Mouse (Mus musculus): Measurements from ENCODE around the gene Cyth1. TPM values are rescaled to one million over a fixed set of nuclear protein-coding genes. Genes with fewer than 3 reads are reported as not detected.

Gene Cyth1
- polyA plus RNA-seq, 1 experiment: 4.5 TPM

DNA sequence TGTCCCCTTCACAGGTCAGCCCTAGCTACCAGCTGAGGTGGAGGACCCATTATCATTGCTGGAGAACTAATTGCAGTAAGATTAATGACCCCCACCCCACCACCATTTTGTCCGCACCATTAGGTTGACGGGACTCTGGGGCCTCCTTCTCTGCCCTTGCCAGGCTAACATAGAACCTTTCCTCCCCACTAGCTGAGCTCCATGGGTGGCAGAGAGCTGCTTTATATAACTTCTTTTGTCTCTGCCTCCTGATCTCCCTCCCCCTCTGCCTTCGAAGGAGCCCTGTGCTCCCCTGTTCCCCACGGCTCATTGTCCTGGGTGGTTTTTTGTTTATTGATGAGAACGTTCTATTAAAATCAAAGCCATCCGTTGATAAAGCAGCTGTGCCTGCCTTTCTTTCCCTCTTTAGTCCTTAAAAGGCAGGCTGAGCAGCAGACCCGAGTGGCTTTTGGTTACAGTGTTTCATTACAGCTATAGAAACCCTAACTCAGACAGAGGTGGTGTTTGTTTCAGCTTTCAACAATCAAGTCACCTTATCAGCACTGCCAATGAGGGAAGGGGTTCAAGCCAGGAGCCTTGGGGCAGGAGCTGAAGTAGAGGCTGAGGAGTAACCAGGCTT, 105.7 kb downstream of the Cyth1 start:
- no peak for TF ChIP-seq GATA1 (IDR thresholded peaks at IDR 0.05; ENCODE audit: low read length)

DNA sequence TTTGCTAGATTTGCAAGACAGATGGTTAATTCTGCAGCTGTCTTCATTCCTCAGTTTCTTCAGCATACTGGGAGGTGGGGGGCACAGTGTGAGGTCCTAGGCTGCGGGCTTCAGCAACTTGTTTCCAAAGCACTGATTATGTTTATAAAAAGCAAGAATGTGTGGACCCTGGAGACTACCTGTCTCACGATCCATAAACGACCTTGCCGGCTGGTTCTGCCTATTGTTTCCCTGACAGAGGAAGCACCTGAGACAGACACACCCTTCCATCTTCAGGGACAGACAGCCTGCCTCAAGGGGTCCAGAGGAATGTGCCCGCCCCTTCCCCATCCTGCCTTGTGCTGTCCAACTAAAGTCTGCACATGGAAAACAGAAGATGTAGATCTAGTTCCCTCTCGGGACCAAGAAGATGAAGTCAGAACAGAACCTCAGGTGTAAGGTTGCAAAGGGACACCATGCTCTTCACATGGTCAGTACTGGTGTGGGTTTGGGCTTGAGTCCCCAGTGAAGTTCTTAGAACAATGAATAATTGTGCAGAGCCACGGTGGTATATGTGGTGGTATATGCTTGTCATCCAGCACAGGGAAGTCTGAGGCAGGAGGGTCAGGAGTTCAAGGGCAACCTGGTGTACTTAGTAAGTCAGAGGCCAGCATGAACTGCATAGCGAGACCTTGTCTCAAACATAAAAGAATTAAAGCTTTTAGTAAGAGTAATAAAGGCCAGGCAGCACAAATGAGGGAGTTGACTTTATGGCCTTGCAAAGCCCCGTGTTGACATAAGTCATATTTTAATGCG, 107.4 kb downstream of the Cyth1 start:
- TF ChIP-seq GATA1 (IDR thresholded peaks at IDR 0.05; ENCODE audit: low read length): no peak

DNA sequence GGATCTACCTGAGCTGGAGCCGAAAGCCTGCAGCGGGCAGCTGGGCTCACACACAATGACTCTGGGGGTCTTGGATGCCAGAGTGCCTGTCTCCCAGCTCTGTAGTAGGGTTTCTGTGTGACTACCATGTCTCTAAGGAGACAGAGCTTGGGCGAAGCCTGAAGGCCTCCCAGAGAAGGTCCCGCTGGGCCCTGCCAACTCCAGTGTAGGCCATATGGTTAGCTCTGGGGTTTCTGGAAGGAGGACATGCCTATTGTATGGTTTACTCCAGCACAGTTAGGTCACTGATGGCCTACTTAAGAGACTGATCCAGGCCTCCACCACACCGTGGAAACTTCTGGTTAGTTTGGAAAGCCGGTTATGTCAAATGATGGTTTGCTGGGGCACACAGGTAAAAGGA, 110.0 kb downstream of the Cyth1 start:
- no peak for TF ChIP-seq GATA1 (IDR thresholded peaks at IDR 0.05; ENCODE audit: low read length)

DNA sequence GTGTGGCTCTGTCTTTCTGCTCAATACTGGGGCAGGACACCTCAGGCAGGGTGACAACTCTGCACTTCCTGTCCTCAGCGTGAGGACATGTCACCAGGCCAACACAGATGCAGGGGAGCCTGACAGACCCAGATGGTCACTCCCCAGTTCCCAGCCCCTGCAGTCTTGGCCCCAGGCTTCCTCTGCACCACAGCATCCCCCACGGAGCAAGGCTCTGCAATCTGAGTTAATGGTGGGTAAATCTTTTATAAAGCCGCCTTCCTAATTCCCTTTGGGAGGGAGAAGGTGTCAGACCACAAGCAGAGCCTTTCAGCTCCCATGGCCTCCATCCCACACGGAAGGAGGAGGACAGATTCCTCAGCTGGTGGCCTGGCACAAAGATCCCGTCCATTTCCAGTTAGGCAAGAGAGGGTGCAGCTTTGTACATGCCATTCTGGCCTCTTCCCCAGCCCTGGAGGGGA, 112.2 kb downstream of the Cyth1 start:
- no peak for TF ChIP-seq GATA1 (IDR thresholded peaks at IDR 0.05; ENCODE audit: low read length)

DNA sequence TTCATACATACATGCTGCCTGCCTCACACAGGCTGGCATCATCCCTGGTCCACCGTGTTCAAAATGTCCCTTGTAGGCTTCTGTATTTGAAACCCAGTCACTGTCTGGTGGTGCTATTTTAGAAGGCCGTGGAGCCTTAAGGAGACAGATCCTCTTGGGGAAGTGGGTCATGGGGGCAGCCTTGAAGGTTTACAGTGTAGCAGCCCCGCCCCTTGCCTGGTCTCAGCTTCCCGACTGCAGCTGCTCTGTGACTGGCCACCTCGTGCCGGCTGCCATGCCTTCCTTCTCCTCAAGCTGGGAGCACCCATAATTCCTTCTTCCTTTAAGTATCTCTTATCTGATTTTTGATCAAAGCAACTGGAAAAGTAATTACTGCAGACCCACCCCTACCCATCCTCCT, 113.1 kb downstream of the Cyth1 start:
- no peak for TF ChIP-seq GATA1 (IDR thresholded peaks at IDR 0.05; ENCODE audit: low read length)

DNA sequence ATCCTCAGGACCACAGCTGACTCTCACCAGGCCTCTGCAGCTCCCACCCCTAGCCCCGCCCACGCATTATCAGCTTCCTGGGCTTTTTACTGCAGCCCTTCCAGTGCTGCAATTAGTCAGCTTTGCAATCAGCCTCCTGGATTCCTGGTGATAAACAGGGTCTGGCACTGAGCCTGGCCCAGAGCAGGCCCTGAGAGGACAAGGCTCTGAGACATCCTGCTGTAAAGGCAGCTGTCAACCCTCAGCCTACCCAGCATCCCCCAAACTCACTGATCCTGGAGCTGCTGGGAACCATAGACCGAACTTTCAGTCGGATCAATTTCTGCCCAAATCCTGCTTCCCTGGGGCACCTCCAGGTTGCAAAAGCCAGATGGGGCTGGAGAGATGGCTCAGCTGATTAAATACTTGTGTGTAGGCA, 114.6 kb downstream of the Cyth1 start:
- TF ChIP-seq GATA1 (IDR thresholded peaks at IDR 0.05; ENCODE audit: low read length): no peak

DNA sequence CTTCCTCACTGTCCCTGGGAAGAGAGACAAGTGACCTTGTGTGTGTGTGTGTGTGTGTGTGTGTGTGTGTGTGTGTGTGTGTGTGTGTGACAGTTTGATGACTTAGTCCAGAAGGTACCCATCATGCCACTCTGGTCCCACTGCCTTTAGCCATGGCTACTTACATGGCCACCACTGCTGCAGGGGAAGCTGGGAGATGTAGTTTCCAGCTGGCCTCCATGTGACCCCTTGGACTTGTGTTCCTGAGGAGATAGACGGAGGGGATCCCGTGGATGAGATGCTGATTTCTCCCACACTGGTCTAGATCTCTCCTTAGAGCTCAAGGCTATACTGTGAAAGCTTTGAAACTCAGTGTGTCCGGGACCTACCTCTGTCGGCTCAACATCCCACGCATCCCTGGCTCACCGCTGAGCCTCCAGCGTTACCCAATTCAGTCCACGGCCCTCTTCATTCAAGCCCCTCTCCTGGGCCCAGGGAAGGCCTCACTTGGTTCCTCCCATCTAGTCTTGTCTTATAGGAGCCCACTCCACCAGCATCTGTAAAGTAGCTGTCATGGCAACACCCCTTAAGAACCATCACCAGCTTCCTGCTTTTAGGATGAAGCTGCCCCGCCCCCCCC, 115.2 kb downstream of the Cyth1 start:
- TF ChIP-seq GATA1 (IDR thresholded peaks at IDR 0.05; ENCODE audit: low read length): no peak

DNA sequence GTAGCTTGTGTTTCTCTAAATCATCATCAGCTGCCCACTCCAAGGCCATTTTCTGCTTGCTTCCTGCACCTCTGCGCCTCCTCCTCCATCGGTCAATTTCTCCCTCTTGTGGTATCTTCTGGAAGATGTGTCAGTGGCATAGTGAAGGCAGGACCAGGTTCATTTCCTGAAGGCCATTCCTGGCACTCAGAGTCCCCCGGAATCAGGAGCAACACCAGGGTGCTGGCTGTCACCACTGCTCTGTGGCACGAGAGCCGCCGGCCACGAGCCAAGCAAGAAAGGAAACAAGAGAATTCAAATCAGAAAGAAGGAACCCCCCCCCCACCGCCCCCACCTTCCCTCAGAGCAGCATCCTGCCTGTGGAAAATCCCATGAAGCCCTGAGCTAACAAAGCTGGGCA, 116.3 kb downstream of the Cyth1 start:
- no peak for TF ChIP-seq GATA1 (IDR thresholded peaks at IDR 0.05; ENCODE audit: low read length)

DNA sequence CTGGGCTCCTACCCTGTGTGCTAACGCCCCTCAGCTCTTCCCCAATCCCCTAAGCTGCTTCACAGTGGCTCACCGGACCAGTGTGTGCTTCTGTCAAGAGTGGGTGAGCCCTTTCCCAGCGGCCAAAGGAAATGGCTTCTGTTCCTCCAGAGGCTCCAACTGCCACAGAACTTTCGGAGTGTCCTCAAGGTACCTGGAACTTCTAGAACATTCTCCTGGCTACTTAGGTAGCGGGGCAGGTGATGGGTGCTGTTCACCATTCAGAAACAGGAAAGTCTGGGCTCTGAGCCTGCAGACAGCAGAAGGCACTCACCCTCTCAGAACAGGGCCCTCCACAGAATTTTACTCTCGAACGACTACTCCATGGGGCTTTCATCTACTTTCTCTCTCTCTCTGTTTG, 117.9 kb downstream of the Cyth1 start, which contains the start of gene Dnah17:
TSS of gene Dnah17 (minus strand) at position 101 of the 400 bp plus-strand sequence.
- TF ChIP-seq GATA1 (IDR thresholded peaks at IDR 0.05; ENCODE audit: low read length): no peak

DNA sequence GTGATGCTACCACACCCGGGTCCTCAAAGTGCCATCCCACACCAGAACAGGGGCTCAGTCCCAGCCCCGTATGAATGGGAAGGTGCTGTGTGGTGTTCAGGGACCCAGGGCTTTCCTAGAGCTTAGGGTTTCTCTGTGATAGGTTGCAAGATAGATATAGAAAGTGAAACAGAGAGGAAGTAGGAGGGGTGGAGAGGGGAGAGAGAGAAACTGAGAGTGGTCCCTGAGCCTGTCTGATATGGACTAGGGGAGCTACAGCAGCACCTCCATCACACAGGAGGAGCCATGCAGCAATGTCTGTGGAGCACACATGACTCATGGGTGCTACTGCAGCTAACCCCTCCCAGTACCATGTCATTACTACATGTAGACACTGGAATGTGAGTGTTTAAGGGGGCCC, 118.6 kb downstream of the Cyth1 start:
- no peak for TF ChIP-seq GATA1 (IDR thresholded peaks at IDR 0.05; ENCODE audit: low read length)

DNA sequence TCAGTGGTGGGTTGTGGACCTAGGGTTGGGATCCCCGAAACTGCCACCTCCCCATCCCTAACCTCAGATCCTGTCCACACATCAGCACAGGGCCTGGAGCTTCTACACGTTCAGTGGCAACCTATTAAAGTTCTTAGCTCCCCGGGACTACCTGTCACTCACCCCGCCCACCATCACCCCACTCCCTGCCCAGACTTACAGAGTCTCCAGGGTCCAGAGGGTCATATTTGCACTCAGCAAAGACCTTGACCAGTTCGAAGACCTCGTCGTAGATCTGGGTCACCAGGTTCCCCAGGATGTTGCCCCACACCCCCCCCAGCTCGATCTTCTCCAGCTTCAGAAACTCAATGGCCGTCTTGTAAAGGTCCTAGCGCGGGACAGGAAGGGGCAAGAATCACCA, 126.8 kb downstream of the Cyth1 start:
- no peak for TF ChIP-seq GATA1 (IDR thresholded peaks at IDR 0.05; ENCODE audit: low read length)

DNA sequence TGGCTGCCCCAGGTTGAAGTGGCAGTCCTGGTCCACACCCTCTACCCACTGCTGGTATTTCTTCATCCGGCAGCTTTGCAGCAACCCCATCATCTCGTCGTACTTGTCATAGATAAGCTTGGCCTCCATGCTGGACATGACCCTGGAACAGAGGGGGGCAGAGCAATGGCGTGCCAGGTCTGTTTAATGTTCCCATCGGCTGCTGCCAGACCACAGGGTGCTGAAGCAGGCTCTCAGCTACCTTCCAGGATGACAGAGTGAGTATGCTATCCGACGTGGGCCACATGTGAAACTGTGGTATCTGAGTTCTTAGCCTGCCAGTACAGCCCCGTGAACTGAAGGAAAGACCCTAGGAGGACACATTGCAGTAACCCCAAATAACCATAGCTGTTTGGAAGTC, 129.6 kb downstream of the Cyth1 start:
- TF ChIP-seq GATA1 (IDR thresholded peaks at IDR 0.05; ENCODE audit: low read length): no peak

DNA sequence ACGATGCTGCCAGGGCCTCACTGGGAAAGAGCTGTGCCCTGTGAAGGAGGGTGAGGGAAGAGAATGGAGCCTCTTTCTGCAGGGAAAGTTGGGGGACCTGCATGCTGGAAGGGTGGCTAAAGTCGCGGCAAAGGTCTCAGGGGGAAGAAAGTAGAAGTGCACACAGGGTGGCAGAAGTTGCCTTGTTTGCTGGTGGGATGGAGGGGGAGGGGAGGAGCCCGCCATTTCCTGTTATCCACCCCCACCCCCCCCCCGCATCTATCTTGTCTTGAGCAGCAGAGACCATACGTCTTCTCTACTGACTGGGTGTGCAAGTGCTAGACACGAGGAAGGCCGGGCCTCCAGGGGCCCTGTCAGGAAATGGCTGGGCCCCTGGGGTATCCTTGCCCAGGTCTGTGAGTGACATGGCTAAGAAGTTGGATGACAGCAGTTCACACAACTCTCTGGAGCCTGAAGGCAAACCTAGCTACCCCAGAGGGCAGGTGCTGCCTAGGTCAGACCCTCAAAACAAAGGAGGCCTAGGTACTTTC, 133.7 kb downstream of the Cyth1 start:
- no peak for TF ChIP-seq GATA1 (IDR thresholded peaks at IDR 0.05; ENCODE audit: low read length)

DNA sequence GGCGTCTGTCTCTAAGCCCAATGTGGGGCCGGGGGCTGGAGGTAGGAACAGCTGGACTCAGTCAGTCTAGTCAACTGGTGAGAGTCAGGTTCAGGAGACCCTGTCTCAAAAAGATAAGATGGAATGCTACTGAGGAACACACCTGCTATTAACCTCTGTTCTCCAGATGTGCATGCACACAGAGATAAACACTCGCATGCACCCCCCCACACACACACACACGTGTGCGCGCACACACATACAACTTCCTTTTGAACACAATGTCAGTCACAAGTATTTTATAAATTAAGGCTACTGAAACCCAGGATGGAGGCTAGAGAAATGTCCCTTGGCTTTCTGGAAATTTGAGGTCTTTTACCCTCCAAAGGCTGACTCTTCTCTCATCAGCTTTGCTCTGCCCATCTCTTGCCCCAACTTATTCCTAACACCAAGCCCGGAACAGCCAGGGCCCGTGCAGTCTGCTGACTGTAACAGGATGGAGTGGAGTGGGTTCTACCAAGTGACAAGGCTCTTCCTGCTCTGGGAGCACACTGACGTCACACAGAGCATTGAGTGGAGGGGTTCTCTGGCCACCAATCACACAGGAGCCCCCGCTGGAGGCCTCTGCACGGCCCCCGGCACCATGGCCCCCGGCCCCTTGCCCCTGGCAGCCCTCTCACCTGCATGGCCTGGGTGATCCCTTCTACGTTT, 134.7 kb downstream of the Cyth1 start:
- no peak for TF ChIP-seq GATA1 (IDR thresholded peaks at IDR 0.05; ENCODE audit: low read length)

DNA sequence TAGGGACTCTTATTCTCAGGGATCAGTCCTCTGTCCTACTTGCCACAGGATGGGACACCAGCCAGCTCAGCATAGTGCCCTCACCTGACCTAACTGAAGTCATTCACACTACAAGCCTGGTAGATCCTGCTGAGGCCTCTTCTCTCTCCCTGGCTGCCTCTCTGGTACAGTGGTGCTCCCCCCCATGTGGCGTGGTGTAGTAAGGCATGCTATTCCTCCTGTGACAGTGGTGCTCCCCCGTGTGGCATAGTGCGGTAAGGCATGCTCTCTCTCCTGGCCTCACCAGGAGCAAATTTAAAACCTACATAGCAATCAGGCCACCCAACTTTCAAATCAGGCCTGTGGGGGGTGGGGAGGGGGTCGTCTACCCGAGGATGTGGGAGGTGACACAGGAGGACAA, 144.4 kb downstream of the Cyth1 start:
- no peak for TF ChIP-seq GATA1 (IDR thresholded peaks at IDR 0.05; ENCODE audit: low read length)

DNA sequence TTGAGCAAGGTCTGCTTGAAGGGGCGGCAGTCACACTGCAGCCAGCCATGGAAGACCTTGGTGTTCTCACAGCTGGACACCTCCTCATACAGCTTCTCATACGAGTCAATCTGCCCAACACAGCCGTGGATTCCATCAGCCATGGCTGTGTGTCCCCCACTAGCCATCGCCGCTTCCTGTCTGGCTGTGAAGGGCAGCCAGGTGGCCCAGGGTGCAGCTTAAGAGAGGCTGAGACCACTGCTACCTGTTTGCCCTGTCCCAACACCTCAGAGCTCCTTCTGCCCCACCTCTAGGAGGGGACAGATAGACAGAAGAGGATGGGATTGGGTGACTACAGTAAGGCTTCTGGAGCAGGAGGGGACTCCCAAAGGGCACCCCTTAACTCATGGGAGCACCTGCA, 145.0 kb downstream of the Cyth1 start:
- no peak for TF ChIP-seq GATA1 (IDR thresholded peaks at IDR 0.05; ENCODE audit: low read length)

Data from G1E-ER4 (cell line).